Mouse (Mus musculus): ENCODE data around the gene Pnpla2.
A peak's percentile ranks its signal among the peaks of the same experiment; 100 is the strongest.

Pnpla2 gene

DNA sequence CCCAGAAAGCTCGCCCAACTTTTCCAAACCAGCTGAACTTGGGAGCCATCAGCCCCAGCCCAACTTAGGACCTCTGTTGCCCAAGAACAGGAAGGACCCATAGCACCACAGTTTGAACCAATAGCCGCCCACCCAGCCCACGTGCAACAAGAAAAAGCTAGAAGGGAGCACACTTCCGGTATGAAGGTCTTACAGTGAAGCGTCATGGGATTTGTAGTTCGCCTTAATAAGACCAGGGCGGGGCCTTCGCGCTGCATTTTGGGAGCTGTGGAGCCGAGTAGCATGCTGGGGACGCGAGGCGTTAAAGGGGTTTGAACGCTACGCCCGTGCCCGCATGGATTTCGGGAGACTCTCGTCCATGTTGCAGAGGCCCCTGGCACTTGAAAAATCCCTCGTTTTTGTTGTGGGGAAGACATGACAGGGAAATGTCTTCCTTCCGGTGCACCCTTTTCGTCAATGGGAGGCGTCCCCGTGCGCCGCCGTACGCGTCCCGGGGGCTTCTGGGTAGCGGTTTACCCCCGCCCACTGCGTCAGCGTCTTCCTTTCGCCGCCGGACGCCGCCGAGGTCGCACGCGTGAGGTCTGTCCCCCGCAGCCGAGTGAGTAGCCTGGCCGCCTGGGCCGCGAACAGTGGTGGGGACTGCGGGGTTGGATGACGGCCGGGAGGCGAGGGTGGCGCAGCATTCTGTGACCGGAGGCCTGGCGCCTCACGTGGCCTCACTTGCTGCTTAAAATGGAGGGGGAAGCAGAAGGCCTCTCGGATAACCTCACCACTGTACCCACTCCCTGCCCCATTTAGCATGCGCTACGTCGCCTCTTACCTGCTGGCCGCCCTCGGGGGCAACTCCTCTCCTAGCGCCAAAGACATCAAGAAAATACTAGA is 7.6 kb upstream of the Pnpla2 start, which contains the start of gene Rplp2:
Rplp2 (plus strand) TSS at position 261 of the 882 bp plus-strand sequence.
- DNase-seq (ENCODE audit: low read depth, low spot score), result peak; percentile 89

GRCm38 (mm10) chr7:141451928-141452327 is 3.1 kb upstream of the Pnpla2 start:
- DNase-seq (ENCODE audit: low read depth, low spot score), result no peak

DNA sequence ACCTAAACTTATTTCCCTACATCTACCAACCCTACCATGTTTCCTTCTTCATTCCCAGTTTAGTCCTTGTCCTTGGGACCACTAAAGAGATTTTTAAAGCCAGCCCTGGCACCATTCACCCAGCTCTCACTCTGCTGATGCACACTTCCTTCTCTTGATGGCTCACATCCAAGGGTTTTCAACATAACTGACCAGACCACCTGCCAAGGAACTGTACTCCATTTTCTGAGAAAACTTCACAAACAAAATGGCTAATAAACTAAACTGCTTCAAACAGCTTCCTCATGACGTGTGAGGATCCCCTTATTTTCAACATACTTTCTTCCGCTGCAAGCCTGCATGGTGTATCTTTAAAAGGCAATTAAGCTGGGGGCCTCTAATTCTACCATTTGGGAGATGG is 1.4 kb upstream of the Pnpla2 start:
- DNase-seq (ENCODE audit: low read depth, low spot score), result no peak

DNA sequence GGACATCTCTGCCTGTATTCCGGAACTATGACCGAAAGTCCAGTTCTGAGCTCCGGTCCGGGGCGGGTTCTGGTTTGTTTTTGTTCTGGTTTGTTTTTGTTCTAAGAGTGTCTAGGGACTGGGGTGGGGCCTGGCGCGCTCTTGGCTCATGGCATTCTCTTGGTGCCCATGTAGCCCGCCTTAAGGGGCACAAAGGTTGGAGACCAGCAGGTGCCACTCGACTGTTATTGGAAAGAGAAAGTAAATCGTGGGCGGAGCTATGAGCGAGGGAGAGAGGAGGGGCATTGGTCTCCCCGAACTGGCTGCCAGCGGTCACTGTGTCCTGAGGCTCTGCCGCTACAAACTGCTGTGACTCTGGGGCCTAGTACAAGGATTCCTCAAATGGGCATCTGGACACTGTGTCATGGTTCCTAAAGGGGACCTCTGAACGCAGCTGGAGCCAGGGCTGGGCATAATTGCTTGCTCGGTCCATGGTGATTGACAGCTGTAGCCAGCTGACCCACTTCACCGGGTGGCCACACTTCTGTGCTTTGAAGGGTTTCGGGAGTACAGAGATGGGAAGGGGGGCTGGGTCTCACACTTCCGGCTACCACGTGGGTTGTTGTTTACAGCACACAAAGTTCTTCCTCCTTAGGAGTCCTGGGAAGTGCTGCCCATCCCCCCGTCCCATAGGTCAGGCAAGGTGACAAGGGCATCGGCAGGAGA is 764 bp downstream of the Pnpla2 start:
- no peak for DNase-seq (ENCODE audit: low read depth, low spot score)

GRCm38 (mm10) chr7:141456739-141457138 is 1.7 kb downstream of the Pnpla2 start:
- no peak for DNase-seq (ENCODE audit: low read depth, low spot score)

- DNase-seq (ENCODE audit: low read depth, low spot score), result no peak
Measured at GRCm38 (mm10) chr7:141457236-141457635, 2.2 kb downstream of the Pnpla2 start.

DNA sequence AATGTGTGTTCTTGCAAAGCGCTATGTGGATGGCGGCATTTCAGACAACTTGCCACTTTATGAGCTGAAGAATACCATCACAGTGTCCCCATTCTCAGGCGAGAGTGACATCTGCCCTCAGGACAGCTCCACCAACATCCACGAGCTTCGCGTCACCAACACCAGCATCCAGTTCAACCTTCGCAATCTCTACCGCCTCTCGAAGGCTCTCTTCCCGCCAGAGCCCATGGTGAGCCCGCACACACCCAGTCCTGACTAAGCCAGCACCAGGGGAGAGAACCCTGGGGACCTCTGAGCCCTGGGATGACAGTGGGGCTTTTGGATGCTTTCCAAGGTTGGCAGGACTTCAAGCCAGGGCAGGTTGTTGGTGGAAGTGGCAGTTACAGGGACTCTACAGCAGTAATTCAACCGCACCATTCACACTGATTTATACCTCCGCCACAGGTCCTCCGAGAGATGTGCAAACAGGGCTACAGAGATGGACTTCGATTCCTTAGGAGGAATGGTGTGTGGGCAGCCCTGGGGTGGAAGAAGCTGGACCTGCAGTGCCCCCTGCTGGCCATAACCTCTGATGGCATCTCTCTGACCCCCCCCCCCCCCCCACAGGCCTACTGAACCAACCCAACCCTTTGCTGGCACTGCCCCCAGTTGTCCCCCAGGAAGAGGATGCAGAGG is 3.1 kb downstream of the Pnpla2 start:
- no peak for DNase-seq (ENCODE audit: low read depth, low spot score)

DNA sequence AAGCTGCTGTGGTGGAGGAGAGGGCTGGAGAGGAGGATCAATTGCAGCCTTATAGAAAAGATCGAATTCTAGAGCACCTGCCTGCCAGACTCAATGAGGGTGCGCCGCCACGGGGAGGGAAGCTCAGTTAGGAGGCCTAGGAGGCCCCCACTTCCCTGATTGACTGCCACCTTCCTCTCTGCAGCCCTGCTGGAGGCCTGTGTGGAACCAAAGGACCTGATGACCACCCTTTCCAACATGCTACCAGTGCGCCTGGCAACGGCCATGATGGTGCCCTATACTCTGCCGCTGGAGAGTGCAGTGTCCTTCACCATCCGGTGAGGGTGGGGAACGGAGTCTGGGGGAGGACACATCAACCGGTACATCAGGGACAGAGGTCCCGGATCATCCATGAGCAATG is 3.7 kb downstream of the Pnpla2 start:
- DNase-seq (ENCODE audit: low read depth, low spot score), result no peak

DNA sequence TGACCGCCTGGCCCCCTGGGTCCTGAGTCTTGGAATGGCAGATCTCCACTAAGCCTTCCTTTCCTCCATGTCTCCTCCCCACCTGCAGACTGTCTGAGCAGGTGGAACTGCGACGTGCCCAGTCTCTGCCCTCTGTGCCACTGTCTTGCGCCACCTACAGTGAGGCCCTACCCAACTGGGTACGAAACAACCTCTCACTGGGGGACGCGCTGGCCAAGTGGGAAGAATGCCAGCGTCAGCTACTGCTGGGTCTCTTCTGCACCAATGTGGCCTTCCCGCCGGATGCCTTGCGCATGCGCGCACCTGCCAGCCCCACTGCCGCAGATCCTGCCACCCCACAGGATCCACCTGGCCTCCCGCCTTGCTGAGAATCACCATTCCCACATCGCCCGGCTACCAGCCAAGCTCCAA is 4.3 kb downstream of the Pnpla2 start:
- no peak for DNase-seq (ENCODE audit: low read depth, low spot score)

- DNase-seq (ENCODE audit: low read depth, low spot score), result no peak
Measured at GRCm38 (mm10) chr7:141460001-141460390, 5.0 kb downstream of the Pnpla2 start.

GRCm38 (mm10) chr7:141460391-141461113 is 5.6 kb downstream of the Pnpla2 start, which contains the start of gene Cracr2b:
Gene Cracr2b, plus strand, starts transcription at chr7:141461094.
- DNase-seq (ENCODE audit: low read depth, low spot score), result no peak

DNA sequence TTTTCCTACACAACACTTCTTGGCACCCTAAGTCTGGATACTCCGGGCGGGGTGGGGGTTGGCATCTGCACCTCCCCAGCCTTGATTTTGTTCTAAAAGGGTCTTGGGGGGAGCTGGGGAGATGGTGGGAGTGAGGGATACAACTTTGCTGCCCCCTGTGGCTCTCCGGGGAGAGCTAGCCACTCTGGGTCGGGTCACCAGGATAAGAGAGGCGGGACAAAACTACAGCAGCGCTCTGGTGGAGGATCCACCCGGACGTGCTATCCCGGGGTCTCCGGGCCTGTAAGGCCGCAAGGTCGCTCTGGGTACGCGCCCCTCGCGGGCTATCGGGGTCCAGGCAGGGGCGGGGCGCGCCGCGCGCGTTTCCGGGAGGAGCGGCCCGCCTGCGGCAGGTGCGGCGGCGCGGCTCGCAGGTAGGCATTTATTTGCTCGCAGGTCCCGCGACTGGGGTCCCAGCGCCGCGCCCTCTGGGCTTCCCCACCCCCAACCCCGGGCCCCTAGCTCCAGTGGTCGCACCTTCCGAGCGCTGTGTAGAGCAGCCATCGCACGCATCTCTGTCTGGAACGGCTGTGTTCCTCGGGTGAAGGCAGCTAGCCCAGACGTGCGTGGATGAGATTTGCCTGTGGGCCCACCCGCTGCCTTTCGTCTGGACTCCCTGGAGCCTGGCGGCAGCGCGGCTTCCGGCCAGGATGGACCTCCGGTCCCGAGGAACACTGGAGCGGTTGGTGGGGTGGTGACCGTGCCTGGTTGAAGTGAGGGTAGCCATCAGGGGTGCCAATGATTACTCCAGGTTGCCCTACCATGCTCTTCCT is 6.7 kb downstream of the Pnpla2 start:
- no peak for DNase-seq (ENCODE audit: low read depth, low spot score)

DNA sequence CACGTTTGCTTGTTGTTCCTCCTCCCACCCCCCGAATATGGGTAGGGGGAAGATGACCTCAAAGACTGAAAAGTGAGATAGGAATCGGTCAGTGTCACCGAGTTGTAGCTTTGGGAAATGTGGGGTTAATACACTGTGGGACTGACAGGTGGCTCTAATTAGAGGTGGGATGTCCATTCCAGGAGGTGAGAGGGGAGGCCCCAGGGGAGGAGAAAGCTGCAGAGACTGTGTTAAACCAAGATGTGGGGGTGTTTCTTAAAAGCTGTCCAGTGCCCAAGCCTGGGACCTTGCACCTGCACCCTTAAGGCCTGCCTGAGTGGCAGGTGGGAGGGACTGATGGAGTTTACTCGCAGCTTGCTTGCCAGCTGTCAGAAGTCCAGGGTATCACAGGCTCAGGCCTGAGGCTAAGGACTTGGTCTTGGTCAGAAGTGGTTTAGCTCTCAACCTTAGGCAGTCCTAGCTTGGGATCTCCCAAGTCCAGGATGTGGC is 7.4 kb downstream of the Pnpla2 start:
- DNase-seq (ENCODE audit: low read depth, low spot score), result no peak

DNA sequence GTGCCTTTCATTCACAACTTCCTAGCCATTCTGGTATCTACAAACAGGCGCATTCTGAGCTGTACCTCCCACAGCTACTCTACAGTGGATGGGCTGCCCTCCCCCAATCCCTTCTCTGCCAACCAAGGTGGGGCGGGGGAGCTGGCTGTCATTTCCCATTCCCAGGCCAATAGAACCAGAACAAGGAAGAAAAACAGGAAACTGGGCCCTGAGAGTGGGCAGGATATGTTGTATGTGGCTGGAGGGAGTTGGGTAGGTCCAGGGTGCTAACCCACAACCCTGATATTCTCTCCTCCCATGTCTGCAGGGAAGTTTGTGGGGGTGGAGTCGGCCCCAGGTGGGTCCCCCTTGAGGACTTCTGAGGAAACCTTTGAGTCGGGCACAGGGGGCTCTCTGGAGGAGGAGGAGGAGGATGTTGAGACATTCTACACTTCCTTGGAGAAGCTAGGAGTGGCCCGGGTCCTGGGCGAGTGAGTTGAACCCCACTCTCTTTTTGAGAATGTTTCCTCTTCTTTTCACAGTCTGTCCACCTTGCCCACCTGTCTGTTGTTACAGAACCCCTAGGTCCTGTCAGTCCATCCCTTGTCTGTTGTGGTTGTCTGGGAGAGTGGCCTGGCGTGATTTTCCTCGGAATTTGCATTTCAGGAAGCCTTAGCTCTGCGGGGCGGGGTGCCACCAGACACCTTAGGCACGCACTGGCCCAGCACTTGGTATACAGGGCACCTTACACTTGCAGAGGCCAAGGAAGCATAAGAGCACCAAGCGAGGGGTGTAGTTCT is 9.0 kb downstream of the Pnpla2 start:
- DNase-seq (ENCODE audit: low read depth, low spot score), result no peak

GRCm38 (mm10) chr7:141464603-141465201 is 9.7 kb downstream of the Pnpla2 start:
- DNase-seq (ENCODE audit: low read depth, low spot score), result no peak

GRCm38 (mm10) chr7:141465388-141466044 is 10.5 kb downstream of the Pnpla2 start:
- no peak for DNase-seq (ENCODE audit: low read depth, low spot score)

GRCm38 (mm10) chr7:141466045-141466394 is 11.0 kb downstream of the Pnpla2 start:
- no peak for DNase-seq (ENCODE audit: low read depth, low spot score)

DNA sequence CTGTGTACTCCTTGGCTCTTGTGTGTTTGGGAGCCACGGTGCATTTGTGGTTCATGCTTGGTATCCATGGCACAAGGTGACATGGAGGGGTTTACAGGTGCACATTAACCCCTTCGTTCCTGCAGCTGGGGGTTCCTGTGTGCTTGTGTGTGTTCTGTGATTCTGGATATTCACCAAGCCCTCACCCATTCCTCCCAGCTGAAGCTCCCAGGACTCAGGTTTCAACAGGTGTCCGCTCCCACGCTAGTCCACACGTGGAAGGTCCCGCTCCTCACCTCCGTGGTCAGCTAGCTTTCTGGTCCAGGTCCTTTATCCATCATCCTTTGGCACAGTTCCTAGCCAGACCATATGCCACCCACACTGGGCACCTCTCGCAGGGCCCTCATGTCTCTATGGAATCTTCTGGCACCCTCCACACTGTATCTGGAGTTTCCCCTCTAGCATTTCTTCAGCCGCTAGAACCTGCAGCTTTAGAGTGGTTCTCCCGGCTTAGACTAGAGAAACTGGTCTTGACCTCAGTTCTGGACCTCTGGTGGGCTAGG is 11.7 kb downstream of the Pnpla2 start:
- DNase-seq (ENCODE audit: low read depth, low spot score), result no peak
